Mouse (Mus musculus): ENCODE measurements around the gene Ntn1. TPM values are rescaled to one million over a fixed set of nuclear protein-coding genes. Genes with fewer than 3 reads are reported as not detected.

Gene Ntn1
- total RNA-seq, 2 experiments from 2014 or later = 5.9 to 7.2 TPM

DNA sequence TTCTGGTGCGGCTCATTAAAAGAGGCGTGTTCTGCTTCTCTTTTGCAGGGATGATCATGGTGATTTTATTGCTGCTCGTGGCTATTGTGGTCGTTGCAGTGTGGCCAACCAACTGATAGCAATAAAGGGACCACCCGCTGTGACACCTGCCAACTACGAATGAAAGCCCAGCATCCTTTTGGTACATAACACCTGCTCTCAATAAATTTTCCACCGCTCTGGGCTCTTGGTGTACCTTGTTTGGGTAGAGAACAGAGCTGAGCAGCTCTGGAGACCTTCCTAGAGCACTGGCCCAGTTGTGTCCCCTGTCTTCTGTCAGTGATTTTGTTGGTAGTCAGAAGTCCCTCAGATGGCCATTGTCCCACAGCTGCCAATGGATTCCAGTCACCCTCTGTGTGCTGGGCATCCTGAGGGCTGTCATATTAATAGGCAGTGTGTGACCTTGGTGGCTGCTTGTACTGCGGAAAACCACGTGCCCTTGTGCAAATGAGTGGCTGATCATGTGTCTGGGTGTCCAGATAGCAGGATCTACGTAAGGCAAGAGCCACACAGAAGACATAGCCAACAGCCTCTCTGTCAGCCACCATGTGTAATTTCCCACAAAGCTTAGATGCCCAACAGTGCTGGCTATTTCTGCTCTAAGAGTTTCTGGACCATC, 196.8 kb downstream of the Ntn1 start:
- no peak for TF ChIP-seq CTCF (conservative IDR thresholded peaks at IDR 0.05)
- DNase-seq (ENCODE audit: low spot score in 2 of 2) = no peak
- H3K27ac ChIP-seq = no peak overlapping the region
- no peak overlapping the region for H3K4me3 ChIP-seq

DNA sequence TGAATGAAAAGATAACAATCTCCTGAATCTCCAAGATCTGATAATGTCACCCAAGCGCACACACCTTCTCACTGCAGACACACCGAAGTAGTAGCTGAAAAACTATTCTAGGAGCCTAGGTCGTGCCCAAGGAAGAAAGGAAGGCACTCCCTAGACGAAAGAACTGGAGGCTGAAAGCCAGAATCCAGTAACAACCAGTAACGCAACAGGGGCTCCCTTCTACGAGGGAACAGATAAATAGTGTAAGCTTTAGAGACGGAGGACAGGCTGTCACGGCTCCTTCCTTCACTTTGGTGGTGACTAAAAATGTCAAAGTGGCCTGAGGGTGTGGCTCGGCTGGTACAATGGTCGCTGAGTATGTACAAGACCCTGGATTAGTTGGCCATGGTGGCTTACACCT, 198.1 kb downstream of the Ntn1 start:
- H3K4me3 ChIP-seq = no peak overlapping the region
- TF ChIP-seq CTCF (conservative IDR thresholded peaks at IDR 0.05) = no peak
- DNase-seq (ENCODE audit: low spot score in 2 of 2) = no peak
- no peak overlapping the region for H3K27ac ChIP-seq

DNA sequence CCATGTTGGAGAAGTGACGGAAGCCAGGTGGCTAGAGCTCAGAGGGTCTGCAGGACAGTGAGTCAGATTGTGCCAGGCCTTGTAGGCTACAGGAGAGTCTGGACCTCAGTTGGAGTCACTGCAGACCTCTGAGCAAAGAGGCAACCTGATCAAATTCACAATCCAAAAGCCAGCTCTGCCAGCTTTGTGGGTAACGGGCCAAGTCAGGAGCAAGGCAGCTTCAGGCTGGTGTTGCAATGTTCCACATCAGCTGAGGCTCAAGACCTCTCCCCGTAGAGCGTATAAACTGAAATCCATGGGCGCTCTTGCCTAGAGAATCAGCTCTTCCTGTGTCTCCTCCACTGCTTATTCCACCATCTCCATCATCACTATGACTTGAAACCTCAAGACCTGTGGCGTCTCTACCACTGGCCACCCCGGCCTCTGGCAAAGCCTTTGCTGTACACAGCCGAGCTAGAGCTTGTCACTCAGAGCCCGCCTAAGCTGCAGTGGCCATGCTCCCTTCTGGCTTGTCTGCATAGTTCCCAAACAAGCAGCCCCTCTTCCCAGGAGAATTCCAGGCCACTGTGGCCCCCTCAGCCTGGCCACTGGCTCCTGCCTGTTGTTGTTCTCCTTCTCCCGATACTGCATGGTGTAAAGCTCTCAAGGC, 198.7 kb downstream of the Ntn1 start:
- DNase-seq (ENCODE audit: low spot score in 2 of 2) = no peak
- no peak for TF ChIP-seq CTCF (conservative IDR thresholded peaks at IDR 0.05)
- H3K4me3 ChIP-seq = no peak overlapping the region
- no peak overlapping the region for H3K27ac ChIP-seq

DNA sequence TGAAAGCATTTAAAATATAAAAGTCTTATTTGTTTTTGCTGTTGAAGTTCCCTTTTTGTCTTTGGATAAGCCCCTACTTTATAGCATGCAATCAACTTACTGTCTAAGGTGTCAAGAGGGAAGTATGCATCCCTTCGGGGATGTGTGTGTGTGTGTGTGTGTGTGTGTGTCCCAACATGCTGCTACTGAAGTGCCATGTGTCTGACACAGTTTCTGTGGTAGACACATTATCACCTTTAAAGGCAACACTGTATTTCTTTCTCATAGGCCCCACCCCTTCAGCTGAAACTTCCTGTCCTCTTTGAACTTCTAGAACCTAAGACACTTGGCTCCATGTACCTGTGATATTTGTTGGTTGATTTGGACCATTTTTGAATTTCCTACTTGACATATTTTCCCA, 199.6 kb downstream of the Ntn1 start:
- no peak for DNase-seq (ENCODE audit: low spot score in 2 of 2)
- no peak for TF ChIP-seq CTCF (conservative IDR thresholded peaks at IDR 0.05)
- Histone ChIP-seq H3K4me3 (no peak overlapping the region), H3K27ac (no peak overlapping the region)

DNA sequence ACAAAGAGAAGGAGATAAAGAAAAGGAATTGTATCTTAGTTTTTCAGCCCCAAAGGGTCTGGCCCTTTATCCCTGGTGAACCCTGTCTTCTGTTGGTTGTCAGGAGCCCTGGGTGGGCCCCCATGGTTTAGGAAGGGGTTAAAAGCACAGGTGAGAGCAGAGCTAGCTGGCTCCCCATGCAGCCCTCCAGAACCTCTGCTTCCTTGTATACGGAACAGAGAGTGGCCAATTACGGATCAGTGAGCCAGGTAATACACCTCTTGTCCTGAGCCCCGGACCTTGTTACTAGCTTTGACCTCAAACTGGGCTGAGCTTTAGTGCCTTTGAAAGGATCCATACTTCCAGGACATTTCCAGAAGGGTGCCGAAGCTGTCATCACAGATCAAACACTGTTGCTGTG, 200.1 kb downstream of the Ntn1 start:
- no peak overlapping the region for H3K4me3 ChIP-seq
- no peak for DNase-seq (ENCODE audit: low spot score in 2 of 2)
- TF ChIP-seq CTCF (conservative IDR thresholded peaks at IDR 0.05) = no peak
- no peak overlapping the region for H3K27ac ChIP-seq

DNA sequence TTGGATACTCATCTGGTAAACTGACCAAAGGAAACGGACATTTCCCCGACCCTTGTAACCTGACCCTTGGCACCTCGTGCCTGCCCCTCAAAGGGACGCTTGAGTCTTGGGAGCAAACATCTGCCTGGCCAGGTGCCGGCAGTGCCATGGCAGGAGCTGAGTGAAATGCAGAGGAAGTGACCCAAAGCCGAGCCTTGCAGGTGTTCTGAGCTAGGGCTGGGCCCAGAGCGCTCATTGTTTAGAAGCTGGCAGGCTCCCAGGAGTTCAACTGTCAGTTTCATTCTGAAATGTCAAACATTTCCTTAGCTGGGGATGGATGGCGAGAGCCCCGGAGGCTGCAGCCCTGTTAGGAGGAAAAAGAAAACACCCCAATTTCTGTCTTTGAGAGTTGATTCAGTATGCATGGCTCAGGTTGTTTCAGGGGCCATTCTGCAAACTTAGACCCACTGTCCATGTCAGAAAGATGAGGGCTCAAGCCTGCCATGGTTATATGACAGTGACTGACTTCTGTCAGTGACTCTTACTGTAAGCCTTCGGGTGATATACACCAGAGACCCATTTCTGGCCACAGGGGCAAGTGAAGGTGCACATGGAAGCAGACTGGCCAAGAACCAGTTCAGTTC, 200.7 kb downstream of the Ntn1 start:
- no peak for DNase-seq (ENCODE audit: low spot score in 2 of 2)
- H3K27ac ChIP-seq = no peak overlapping the region
- no peak for TF ChIP-seq CTCF (conservative IDR thresholded peaks at IDR 0.05)
- H3K4me3 ChIP-seq = no peak overlapping the region

DNA sequence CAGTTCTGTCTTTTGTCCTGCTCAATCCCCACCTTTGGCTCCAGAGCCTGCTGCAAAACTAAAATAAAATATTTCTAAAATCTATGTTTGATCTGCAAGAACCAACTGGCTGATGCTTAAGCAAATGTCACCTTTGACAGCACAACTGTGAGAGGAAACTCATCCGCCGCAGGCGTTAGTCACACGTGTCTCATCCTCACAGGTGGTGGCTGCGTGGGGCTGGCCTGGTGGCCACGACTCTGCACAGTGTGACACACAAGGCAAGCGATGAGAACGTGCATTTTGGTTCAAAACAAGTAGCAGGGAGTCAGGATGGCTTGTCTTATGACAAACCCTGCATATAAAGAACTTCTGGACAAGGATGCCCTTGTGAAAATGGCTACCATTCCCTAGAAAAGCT, 201.5 kb downstream of the Ntn1 start:
- Histone ChIP-seq H3K27ac (no peak overlapping the region), H3K4me3 (no peak overlapping the region)
- no peak for TF ChIP-seq CTCF (conservative IDR thresholded peaks at IDR 0.05)
- no peak for DNase-seq (ENCODE audit: low spot score in 2 of 2)

DNA sequence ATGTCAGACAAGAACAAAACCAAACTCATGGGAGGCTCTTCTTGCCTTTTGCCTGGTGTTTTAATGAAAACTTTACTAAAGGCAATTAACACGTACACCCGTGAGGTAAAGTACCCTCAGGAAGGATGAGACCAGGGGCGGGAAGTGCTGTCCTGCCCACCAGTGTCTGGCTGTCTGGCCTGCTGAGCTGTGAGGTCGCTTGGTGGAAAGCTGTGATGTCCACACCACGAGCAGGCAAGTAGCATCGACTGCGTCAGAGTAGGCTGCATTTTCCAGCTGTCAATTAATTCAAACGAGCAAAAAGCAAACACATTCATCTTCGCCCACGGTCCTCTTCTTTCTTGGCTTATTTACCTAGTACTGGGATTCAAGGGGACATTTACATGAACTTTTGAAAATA, 201.9 kb downstream of the Ntn1 start:
- no peak for DNase-seq (ENCODE audit: low spot score in 2 of 2)
- H3K4me3 ChIP-seq = no peak overlapping the region
- H3K27ac ChIP-seq = no peak overlapping the region
- TF ChIP-seq CTCF (conservative IDR thresholded peaks at IDR 0.05) = no peak

DNA sequence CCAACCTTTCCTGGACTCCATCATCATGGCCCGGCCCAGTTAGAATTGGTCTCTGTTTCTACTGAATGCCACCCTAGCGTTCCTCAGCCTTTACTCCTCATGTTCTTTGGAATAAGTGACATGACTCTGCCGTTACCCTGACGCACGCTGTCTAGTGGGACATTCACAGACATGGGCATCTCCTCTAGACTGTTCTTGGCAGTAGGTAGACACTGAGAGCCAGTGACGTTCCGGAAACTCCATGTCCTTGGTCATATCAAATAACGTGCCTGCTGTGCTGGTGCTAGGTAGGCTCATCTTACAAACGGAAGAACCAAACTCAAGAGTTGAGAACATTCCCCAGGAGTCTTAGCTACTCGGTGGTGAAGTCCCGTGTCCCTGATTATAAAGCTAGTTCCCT, 203.2 kb downstream of the Ntn1 start:
- H3K4me3 ChIP-seq = no peak overlapping the region
- H3K27ac ChIP-seq = no peak overlapping the region
- DNase-seq (ENCODE audit: low spot score in 2 of 2) = no peak
- TF ChIP-seq CTCF (conservative IDR thresholded peaks at IDR 0.05) = no peak

DNA sequence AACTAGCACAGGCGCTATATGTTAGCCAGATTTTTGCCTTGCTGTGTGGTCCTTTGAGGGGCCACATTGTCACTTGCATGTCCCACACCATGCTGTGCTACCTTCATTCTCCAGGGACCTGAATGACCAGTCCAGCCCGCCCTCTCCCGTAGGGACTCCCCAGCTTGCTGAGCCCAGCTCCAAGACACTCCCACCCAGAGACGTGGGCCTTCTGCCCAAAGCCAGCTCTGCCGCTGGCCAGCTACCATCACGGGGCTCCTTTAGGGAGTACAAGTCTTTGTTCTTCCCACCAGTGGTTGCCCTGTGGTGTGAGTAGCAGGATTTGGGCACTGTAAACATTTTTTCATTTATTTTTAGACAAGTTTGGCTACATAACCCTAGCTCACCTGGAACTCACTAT, 204.1 kb downstream of the Ntn1 start:
- TF ChIP-seq CTCF (conservative IDR thresholded peaks at IDR 0.05) = no peak
- DNase-seq (ENCODE audit: low spot score in 2 of 2) = no peak
- Histone ChIP-seq H3K4me3 (no peak overlapping the region), H3K27ac (no peak overlapping the region; the same call in 1 of the 2 replicates)

DNA sequence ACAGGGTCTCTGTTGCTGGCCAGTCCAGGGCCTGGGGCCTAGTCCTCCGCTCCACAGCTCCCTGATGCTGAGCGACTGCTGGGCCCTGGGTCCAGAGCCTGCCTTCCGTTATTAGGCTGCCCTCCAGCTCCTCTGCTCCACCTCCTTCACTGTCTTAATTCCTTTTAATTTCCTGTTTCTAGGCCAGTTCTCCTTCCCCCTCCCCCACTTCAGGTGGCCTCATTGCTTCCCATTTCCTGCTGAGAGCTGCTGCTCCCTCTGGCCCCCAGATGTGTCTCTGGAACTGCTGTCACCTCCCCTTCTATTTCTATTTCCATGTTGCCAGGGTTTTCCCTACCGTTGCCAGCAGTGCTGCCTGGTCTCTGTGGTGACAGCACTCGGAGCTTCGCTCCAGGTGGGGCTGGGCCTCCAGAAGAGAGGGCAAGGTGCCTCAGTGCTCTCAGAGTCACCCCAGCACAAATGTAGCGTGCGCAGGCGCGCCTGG, 204.9 kb downstream of the Ntn1 start:
- TF ChIP-seq CTCF (conservative IDR thresholded peaks at IDR 0.05) = no peak
- DNase-seq (ENCODE audit: low spot score in 2 of 2) = no peak
- H3K4me3 ChIP-seq = no peak overlapping the region
- peak overlapping the region; percentile 43 for H3K27ac ChIP-seq

DNA sequence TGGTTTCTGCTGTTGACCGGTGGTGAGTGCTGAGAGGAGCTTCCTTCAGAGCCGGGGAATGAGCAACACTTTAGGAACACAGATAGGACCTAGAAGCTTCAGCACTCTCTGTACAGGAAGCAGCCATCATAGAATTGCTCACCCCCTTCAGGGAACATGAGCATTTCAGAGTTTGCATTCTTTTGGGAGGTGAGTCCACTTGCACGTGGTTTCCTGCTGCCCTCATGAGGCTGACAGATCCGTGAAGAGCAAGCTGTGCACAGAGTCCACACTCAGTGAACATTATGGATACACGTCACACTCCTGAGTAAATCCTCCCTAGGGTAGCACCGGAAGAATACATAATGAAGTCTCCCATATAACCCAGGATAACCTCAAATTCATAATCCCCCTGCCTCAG, 205.5 kb downstream of the Ntn1 start:
- H3K27ac ChIP-seq = peak overlapping the region; percentile 43
- TF ChIP-seq CTCF (conservative IDR thresholded peaks at IDR 0.05) = peak; percentile 43
- no peak overlapping the region for H3K4me3 ChIP-seq
- no peak for DNase-seq (ENCODE audit: low spot score in 2 of 2)

DNA sequence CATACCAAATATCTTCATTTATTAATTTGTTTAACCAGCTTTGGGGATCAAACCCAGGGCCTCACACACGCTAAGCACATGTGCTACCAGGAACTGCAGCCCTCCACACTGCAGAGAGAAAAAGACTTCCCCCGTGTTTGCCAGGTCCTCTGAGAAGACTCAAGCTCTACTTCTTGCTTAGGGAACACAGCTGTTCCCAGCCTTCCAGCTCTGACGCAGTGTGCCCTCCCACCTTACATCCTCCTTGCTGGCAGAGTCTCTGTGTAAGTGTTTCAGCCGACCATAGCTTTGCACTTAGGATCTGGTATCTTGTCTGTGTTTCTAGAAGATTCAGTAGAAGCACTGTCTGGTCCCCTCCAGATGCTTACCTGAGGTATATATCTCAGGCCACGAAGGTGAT, 209.8 kb downstream of the Ntn1 start:
- Histone ChIP-seq H3K4me3 (no peak overlapping the region), H3K27ac (no peak overlapping the region)
- TF ChIP-seq CTCF (conservative IDR thresholded peaks at IDR 0.05) = no peak
- no peak for DNase-seq (ENCODE audit: low spot score in 2 of 2)

Data from layer of hippocampus, adult 2 months (tissue).